Mouse (Mus musculus) embryonic fibroblast, embryonic 13.5 days (primary cell): ENCODE data around the gene Patl1.

Source experiments
- CTCF ChIP-seq: IDR thresholded peaks from 2 replicates; pipeline ENCODE4 v1.5.1; 2011; ENCODE audit warnings: mild to moderate bottlenecking, control low read depth, low read length, moderate library complexity, borderline replicate concordance; ENCODE audit not compliant: insufficient read depth
- POLR2A ChIP-seq: IDR thresholded peaks from 2 replicates; pipeline ENCODE4 v1.6.1; 2011; ENCODE audit warnings: low read depth, mild to moderate bottlenecking, control low read depth, low read length, moderate library complexity

DNA sequence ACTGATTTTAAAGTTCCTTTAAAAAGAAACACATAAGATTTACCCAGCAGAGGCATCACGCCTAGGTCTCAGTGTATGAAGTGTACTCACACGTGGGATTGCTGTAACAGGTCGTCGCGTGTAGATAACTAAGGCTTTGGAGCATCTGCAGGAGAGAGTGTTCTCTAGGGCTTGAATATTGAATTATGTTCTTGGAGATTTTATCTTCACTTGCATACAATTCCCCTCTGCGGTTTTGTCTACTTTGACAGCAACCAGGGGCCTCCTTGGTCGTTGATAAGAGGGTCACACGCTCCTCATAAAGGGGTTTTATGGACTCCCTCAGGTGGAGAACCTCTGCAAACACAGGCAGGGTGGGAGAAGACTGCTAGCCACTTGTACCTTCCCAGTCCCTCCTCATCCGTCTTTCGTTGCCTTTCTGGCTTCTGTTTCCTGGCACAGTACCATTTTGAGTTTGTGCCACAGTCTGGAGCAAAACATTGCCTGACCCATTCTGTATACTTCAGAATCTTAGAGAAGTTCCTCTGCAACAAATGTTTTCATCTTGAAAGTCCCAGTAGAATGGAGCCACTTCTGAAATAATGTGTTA is 80.3 kb downstream of the Patl1 start:
- no peak for TF ChIP-seq POLR2A
- TF ChIP-seq CTCF, result no peak
